Mouse (Mus musculus) MEL-GATA-1-ER (cell line): ENCODE data around the gene Ficd.
"Not testable (repeated sequence)": the region's sequence is repeated elsewhere in the genome, so short reads cannot be mapped to it uniquely, and the experiment has no call there.

Experiments
- DNase-seq: peaks from one replicate; pipeline ENCODE4 v3.0.0-alpha.2; 2012; ENCODE audit warnings: low read depth; ENCODE audit errors: extremely low read depth

The Ficd gene

GRCm38 (mm10) chr5:113772905-113773519 lies 37.4 kb downstream of the Ficd start:
- DNase-seq = no peak

- DNase-seq = peak; percentile 66
Measured at GRCm38 (mm10) chr5:113773664-113774063, 38.1 kb downstream of the Ficd start.

GRCm38 (mm10) chr5:113775585-113775984 lies 40.0 kb downstream of the Ficd start:
- DNase-seq = no peak

- no peak for DNase-seq
Measured at GRCm38 (mm10) chr5:113776128-113776895, 40.7 kb downstream of the Ficd start.

GRCm38 (mm10) chr5:113776896-113777226 lies 41.3 kb downstream of the Ficd start:
- no peak for DNase-seq

GRCm38 (mm10) chr5:113777728-113778127 lies 42.1 kb downstream of the Ficd start:
- DNase-seq = not testable (repeated sequence)

- DNase-seq = no peak
Measured at GRCm38 (mm10) chr5:113779569-113779968, 44.0 kb downstream of the Ficd start.

- DNase-seq = no peak
Measured at GRCm38 (mm10) chr5:113780082-113780752, 44.6 kb downstream of the Ficd start.

- no peak for DNase-seq
Measured at GRCm38 (mm10) chr5:113780763-113781162, 45.2 kb downstream of the Ficd start.

GRCm38 (mm10) chr5:113781254-113781653 lies 45.7 kb downstream of the Ficd start:
- no peak for DNase-seq

GRCm38 (mm10) chr5:113781875-113782274 lies 46.3 kb downstream of the Ficd start:
- DNase-seq = no peak

- no peak for DNase-seq
Measured at GRCm38 (mm10) chr5:113782624-113783023, 47.0 kb downstream of the Ficd start.

- no peak for DNase-seq
Measured at GRCm38 (mm10) chr5:113783581-113784001, 48.0 kb downstream of the Ficd start.

- DNase-seq = not testable (repeated sequence)
Measured at GRCm38 (mm10) chr5:113784104-113784503, 48.5 kb downstream of the Ficd start.

- no peak for DNase-seq
Measured at GRCm38 (mm10) chr5:113786985-113787384, 51.4 kb downstream of the Ficd start.

GRCm38 (mm10) chr5:113788645-113789044 lies 53.0 kb downstream of the Ficd start:
- DNase-seq = no peak

- DNase-seq = no peak
Measured at GRCm38 (mm10) chr5:113789075-113789788, 53.6 kb downstream of the Ficd start.
